Mouse (Mus musculus) ES-Bruce4 (cell line): ENCODE data around the gene Zfp398.

Source experiments
- EP300 ChIP-seq: IDR thresholded peaks from 2 replicates; pipeline ENCODE4 v1.6.1; 2011; ENCODE audit warnings: low read depth, low read length; ENCODE audit not compliant: insufficient read depth
- POLR2A ChIP-seq: IDR thresholded peaks from one replicate; pipeline ENCODE4 v1.8.1; 2011; ENCODE audit warnings: low read length; ENCODE audit not compliant: insufficient read depth

GRCm38 (mm10) chr6:47805520-47805919 is 29.9 kb upstream of the Zfp398 start:
- no peak for TF ChIP-seq POLR2A
- no peak for TF ChIP-seq EP300
